ENCODE assay signal across 24 mouse cellular contexts in genomic region chr11:59350326-59350725, GRCm38 (mm10). TPM values are rescaled to one million over a fixed set of nuclear protein-coding genes. Genes with fewer than 3 reads are reported as not detected.
DNase-seq lines count a peak whose midpoint lies in the region; ATAC-seq and TF ChIP-seq lines count a peak whose summit lies in the region.
"Had no signal": no experiment of that assay in that cellular context is flagged by ENCODE, and none has a peak within 500 bp of the region (broad histone marks: within the 10 kb centered on the region; RNA-seq: fewer than 3 reads in every experiment).

No protein-coding gene starts in this region.

- no peak for TF ChIP-seq CTCF in forebrain, postnatal 0 days (IDR thresholded peaks at IDR 0.05; ENCODE audit: low read depth)

- H3K36me3 ChIP-seq in lung, embryonic 16.5 days (ENCODE audit: control insufficient read depth, insufficient read depth, low read length), result no peaks in the 10 kb centered on the region
- H3K36me3 ChIP-seq in forebrain, postnatal 0 days (ENCODE audit: insufficient read depth), result no peaks in the 10 kb centered on the region
- H3K36me3 ChIP-seq: midbrain, embryonic 15.5 days; neural tube, embryonic 13.5 days had no signal

- H3K4me1 ChIP-seq in lung, embryonic 16.5 days (replicated peaks; ENCODE audit: control insufficient read depth, insufficient read depth, low read length), result peaks cover 10% of the 10 kb centered on the region; the same call in 1 of the 2 replicates
- H3K4me1 ChIP-seq in forebrain, postnatal 0 days (ENCODE audit: insufficient read depth), result no peaks in the 10 kb centered on the region
- H3K4me1 ChIP-seq: midbrain, embryonic 15.5 days had no signal

- WGBS in lung, embryonic 16.5 days, result 58% methylated on average over 2 of the region's 2 CpGs
- WGBS in forebrain, postnatal 0 days, result 94% methylated on average over 2 of the region's 2 CpGs

- H3K4me3 ChIP-seq in lung, embryonic 16.5 days (ENCODE audit: low read length), result no peak overlapping the region
- no peak overlapping the region for H3K4me3 ChIP-seq in forebrain, postnatal 0 days (ENCODE audit: low read depth, low read length)
- H3K4me3 ChIP-seq: heart, adult 2 months; midbrain, embryonic 15.5 days; neural tube, embryonic 13.5 days had no signal

- H3K4me2 ChIP-seq in lung, embryonic 16.5 days (ENCODE audit: low read depth, low read length), result no peak overlapping the region
- no peak overlapping the region for H3K4me2 ChIP-seq in forebrain, postnatal 0 days (ENCODE audit: low read depth)
- H3K4me2 ChIP-seq: midbrain, embryonic 15.5 days; neural tube, embryonic 13.5 days had no signal

- ATAC-seq in lung, embryonic 16.5 days (ENCODE audit: low read depth), result peak; percentile 23; the same call in 1 of the 2 replicates
- ATAC-seq in forebrain, postnatal 0 days, result no peak
- ATAC-seq: hindbrain, embryonic 16.5 days; midbrain, embryonic 15.5 days had no signal

- DNase-seq in lung, postnatal 36 days, result no peak
- peak; percentile 52 for DNase-seq in embryo, embryonic 10.5 days (ENCODE audit: low spot score)
- DNase-seq in forelimb bud, embryonic 11.5 days (ENCODE audit: low read depth, low spot score), result peak; percentile 34
- DNase-seq in gastrocnemius, postnatal 10 days, result no peak
- DNase-seq in natural killer cell, adult 2 months (ENCODE audit: low spot score in 2 of 2), result no peak
- no peak for DNase-seq in forebrain, postnatal 0 days
- DNase-seq: cerebellum, adult 11 months; cerebellum, postnatal 36 days; heart, adult 2 months; heart, postnatal 10 days; kidney, adult 2 months; kidney, postnatal 36 days; layer of hippocampus, postnatal 36 days; right cerebral cortex, postnatal 4 days had no signal

- no peaks in the 10 kb centered on the region for H3K9me3 ChIP-seq in lung, embryonic 16.5 days (ENCODE audit: control insufficient read depth, low read length)
- no peaks in the 10 kb centered on the region for H3K9me3 ChIP-seq in forebrain, postnatal 0 days (ENCODE audit: low read length)
- H3K9me3 ChIP-seq: midbrain, embryonic 15.5 days; neural tube, embryonic 13.5 days had no signal

- H3K27me3 ChIP-seq in lung, embryonic 16.5 days (ENCODE audit: control insufficient read depth, insufficient read depth, low read depth, low read length), result no peaks in the 10 kb centered on the region
- no peaks in the 10 kb centered on the region for H3K27me3 ChIP-seq in forebrain, postnatal 0 days (ENCODE audit: insufficient read depth, low read length)
- H3K27me3 ChIP-seq: midbrain, embryonic 15.5 days; neural tube, embryonic 13.5 days had no signal

- H3K27ac ChIP-seq in lung, embryonic 16.5 days (ENCODE audit: low read length), result no peak overlapping the region
- no peak overlapping the region for H3K27ac ChIP-seq in forebrain, postnatal 0 days (ENCODE audit: low read depth, low read length)
- H3K27ac ChIP-seq: heart, adult 2 months; macrophage; midbrain, embryonic 15.5 days; neural tube, embryonic 13.5 days had no signal

- peak overlapping the region; percentile 1; the same call in 1 of the 2 replicates for H3K9ac ChIP-seq in lung, embryonic 16.5 days (ENCODE audit: low read length)
- no peak overlapping the region for H3K9ac ChIP-seq in forebrain, postnatal 0 days
- H3K9ac ChIP-seq: midbrain, embryonic 15.5 days; neural tube, embryonic 13.5 days had no signal

RNA-seq across cellular contexts. Expression of gene Prss38, which starts 25.1 kb away (rescaled TPM):
- not detected in 2 replicates for polyA plus RNA-seq in lung, embryonic 16.5 days (2015; fragmentation: Nextera tagmentation; extraction: Ambion mirVana)
- total RNA-seq in gastrocnemius, postnatal 10 days (2021), result not detected
- total RNA-seq in forebrain, postnatal 0 days (2014; rRNA removed), result not detected in 2 replicates
- 0.12 TPM in 1 of 2 replicates, not detected in the other for polyA plus RNA-seq in forebrain, postnatal 0 days (2015; fragmentation: Nextera tagmentation; extraction: Ambion mirVana)
- total RNA-seq: adrenal gland, adult 18-20 months; CH12.LX; gastrocnemius, adult 18-20 months; heart, adult 2 months; heart, postnatal 10 days; layer of hippocampus, postnatal 36 days; left cerebral cortex, postnatal 36 days had no signal
- polyA plus RNA-seq: heart, adult 2 months; hindbrain, embryonic 16.5 days; kidney, adult 2 months; liver, embryonic 16.5 days; neural tube, embryonic 13.5 days had no signal

RNA-seq across cellular contexts. Expression of gene Wnt9a, which starts 43.6 kb away (rescaled TPM):
- polyA plus RNA-seq in lung, embryonic 16.5 days (2015; fragmentation: Nextera tagmentation; extraction: Ambion mirVana), result 3.9 and 4.1 TPM in 2 replicates
- total RNA-seq in gastrocnemius, postnatal 10 days (2021), result 10 to 100 TPM; 11.1 to 11.8 TPM
- total RNA-seq in forebrain, postnatal 0 days (2014; rRNA removed), result 1.9 and 5.6 TPM in 2 replicates
- polyA plus RNA-seq in forebrain, postnatal 0 days (2015; fragmentation: Nextera tagmentation; extraction: Ambion mirVana), result 2.1 and 2.6 TPM in 2 replicates
- total RNA-seq: CH12.LX had no signal

RNA-seq across cellular contexts. Expression of gene Wnt3a, which starts 59.8 kb away (rescaled TPM):
- 0.48 and 0.55 TPM in 2 replicates for polyA plus RNA-seq in lung, embryonic 16.5 days (2015; fragmentation: Nextera tagmentation; extraction: Ambion mirVana)
- not detected for total RNA-seq in gastrocnemius, postnatal 10 days (2021)
- 0.31 and 0.52 TPM in 2 replicates for total RNA-seq in forebrain, postnatal 0 days (2014; rRNA removed)
- 0.19 and 0.29 TPM in 2 replicates for polyA plus RNA-seq in forebrain, postnatal 0 days (2015; fragmentation: Nextera tagmentation; extraction: Ambion mirVana)
- total RNA-seq: adrenal gland, adult 18-20 months; CH12.LX; gastrocnemius, adult 18-20 months; heart, adult 2 months; heart, postnatal 10 days; layer of hippocampus, postnatal 36 days; left cerebral cortex, postnatal 36 days had no signal
- polyA plus RNA-seq: heart, adult 2 months; kidney, adult 2 months; liver, embryonic 16.5 days; macrophage had no signal

Comparison
In these comparisons a context has a peak if more than half of its experiments do, and no peak if none do; other contexts are left out.
1. DNase-seq: peak in embryo, embryonic 10.5 days (single experiment) and forelimb bud, embryonic 11.5 days (single experiment); none in lung, postnatal 36 days (single experiment), gastrocnemius, postnatal 10 days (single experiment), natural killer cell, adult 2 months (0 of 2) and forebrain, postnatal 0 days (single experiment).